Mouse (Mus musculus): ENCODE measurements at regions not wholly inside any gene's neighbourhood (a gene's known extent, or its start where the extent isn't known, plus 50 kb on each side); places are given as distances from the start of the nearest gene placed in this dataset.

DNA sequence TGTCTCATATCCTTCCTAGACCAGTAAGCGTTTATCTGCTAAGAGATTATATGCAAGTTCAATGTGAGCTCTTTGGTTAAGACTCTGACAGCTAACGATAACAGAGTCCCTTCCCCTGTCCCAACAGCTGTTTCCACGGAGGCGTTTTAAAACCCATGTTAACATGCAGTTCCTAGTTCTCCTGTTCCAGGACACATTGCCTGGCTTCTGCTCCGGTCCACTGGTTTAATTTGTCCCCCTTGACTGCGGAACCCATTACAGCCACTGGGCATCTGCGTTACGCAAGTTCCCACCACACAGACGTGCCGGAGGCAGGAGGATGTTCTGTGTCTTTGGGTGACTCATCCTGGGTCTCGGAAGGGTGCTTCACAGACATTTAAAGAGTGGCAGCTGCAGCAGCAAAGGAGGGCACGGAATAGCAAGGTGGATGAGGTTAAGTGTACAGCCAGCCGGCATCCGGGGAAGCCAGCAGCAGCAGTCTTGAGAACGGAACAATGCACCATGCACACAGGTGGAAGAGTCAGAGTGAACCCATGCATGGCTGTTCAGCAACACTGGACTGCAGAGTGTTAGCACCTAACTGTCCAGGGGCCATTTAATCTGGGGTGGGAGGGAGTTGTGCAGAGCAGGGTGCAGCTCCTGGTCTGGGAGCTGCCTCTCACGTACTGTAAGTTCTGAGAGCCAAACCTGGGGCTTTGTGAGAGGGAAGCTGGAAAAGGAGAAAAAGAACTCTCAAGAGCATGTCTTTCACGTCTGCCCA, 271.8 kb downstream of the Rngtt start:
- Histone ChIP-seq H3K79me2 (ENCODE audit: control insufficient read depth, insufficient read depth) (no peaks in the 10 kb centered on the region), H3K36me3 (ENCODE audit: control insufficient read depth, insufficient read depth) (no peaks in the 10 kb centered on the region), H3K27me3 (ENCODE audit: control insufficient read depth, insufficient read depth, insufficient read length) (no peaks in the 10 kb centered on the region), H3ac (ENCODE audit: control insufficient read depth, insufficient read length, low read depth) (no peak overlapping the region), H3K4me3 (ENCODE audit: insufficient read depth, poor library complexity, severe bottlenecking) (no peak overlapping the region), H3K79me3 (ENCODE audit: low read depth) (no peaks in the 10 kb centered on the region)
- peak; percentile 89 for TF ChIP-seq CEBPB (IDR thresholded peaks at IDR 0.05; ENCODE audit: low read depth)
- TF ChIP-seq MYOG (IDR thresholded peaks at IDR 0.05; ENCODE audit: control insufficient read depth, extremely low read depth, insufficient read length) = no peak
- TF ChIP-seq MYOD1 (IDR thresholded peaks at IDR 0.05; ENCODE audit: control insufficient read depth, insufficient read length, low read depth) = peak; percentile 43
- no peak for TF ChIP-seq MAX (IDR thresholded peaks at IDR 0.05)
- TF ChIP-seq USF1 (IDR thresholded peaks at IDR 0.05; ENCODE audit: low read depth) = no peak
- TF ChIP-seq FOSL1 (IDR thresholded peaks at IDR 0.05; ENCODE audit: insufficient read depth, low read length, poor library complexity, severe bottlenecking) = no peak
- TF ChIP-seq CTCF (IDR thresholded peaks at IDR 0.05; ENCODE audit: control insufficient read depth, insufficient read depth, insufficient read length) = no peak

DNA sequence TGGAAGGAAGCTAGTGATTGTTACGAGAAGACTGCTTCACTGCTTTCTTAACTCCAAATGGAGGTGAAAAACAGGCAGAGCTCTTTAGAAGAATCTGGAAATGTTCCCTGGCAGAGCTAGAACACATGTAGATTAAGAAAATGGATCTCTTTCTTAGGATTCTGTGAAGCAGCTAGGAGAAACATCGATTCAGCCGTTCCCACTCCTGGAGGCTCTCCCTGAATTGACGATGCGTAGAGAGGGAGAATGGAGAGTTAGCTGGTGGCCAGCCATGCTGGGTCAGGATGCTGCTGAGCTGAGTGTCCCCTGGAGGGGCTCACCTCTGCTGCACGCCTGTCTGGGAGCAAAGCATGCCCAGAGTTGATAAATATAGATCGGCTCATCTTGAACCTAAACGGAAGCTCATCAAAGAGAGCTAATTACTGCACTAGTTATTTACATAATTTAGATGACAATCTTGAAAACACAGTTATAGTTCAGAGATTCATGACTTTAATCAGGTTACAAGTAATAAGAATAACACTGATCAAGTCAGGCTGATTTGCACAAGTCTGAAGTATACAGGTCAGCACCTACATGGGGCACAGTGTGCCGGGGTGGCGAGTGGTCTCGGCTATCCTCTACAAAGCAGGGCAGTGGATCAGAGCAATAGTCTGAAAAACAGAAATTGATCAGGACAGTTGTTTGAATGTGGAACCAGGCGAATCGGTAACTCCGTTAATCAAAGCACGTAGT, 273.0 kb downstream of the Rngtt start:
- Histone ChIP-seq H3K79me2 (ENCODE audit: control insufficient read depth, insufficient read depth) (no peaks in the 10 kb centered on the region), H3ac (ENCODE audit: control insufficient read depth, insufficient read length, low read depth) (no peak overlapping the region), H3K4me3 (ENCODE audit: insufficient read depth, poor library complexity, severe bottlenecking) (no peak overlapping the region), H3K27me3 (ENCODE audit: control insufficient read depth, insufficient read depth, insufficient read length) (no peaks in the 10 kb centered on the region), H3K79me3 (ENCODE audit: low read depth) (no peaks in the 10 kb centered on the region), H3K36me3 (ENCODE audit: control insufficient read depth, insufficient read depth) (no peaks in the 10 kb centered on the region)
- TF ChIP-seq MYOG (IDR thresholded peaks at IDR 0.05; ENCODE audit: control insufficient read depth, extremely low read depth, insufficient read length) = no peak
- TF ChIP-seq MYOD1 (IDR thresholded peaks at IDR 0.05; ENCODE audit: control insufficient read depth, insufficient read length, low read depth) = no peak
- TF ChIP-seq FOSL1 (IDR thresholded peaks at IDR 0.05; ENCODE audit: insufficient read depth, low read length, poor library complexity, severe bottlenecking) = no peak
- no peak for TF ChIP-seq USF1 (IDR thresholded peaks at IDR 0.05; ENCODE audit: low read depth)
- no peak for TF ChIP-seq MAX (IDR thresholded peaks at IDR 0.05)
- TF ChIP-seq CEBPB (IDR thresholded peaks at IDR 0.05; ENCODE audit: low read depth) = no peak
- TF ChIP-seq CTCF (IDR thresholded peaks at IDR 0.05; ENCODE audit: control insufficient read depth, insufficient read depth, insufficient read length) = no peak

DNA sequence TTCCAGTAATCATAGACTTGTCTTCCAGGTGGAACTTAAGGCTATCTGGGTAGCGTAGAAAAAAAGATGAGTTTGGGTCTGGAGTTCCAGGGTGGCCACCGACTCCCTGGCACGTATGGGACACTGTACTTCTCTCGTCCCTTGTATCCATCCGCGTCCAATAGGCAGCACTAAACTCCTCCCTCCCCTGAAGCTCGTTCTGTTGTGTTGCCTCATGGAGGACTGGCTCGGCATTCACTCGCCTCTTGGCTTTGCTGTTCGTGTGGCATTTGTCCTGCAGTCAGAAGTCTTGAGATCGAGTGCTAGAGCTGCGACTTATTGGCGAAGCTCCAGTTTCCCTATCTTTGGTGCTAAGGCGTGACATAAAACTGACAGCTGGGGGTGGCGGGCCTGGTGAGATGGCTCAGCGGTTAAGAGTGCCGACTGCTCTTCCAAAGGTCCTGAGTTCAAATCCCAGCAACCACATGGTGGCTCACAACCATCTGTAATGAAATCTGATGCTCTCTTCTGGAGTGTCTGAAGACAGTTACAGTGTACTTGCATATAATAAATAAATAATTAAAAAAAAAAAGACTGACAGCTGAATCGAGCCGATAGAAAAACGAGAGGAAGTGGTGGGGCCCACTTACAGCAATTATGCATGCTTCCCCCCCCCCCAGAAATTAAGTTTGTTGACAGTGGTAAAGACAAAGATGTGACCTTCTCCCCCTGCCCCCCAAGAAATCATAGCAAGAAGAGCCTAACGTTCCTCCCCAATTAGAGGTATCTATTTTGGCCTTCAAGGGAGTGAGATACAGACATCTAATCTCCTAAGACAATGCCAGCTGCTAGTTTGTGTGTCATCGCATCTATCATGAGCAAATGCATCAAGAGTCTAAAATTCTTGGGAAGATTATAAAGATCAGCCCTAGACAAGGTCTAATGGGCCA, 274.1 kb downstream of the Rngtt start:
- TF ChIP-seq CEBPB (IDR thresholded peaks at IDR 0.05; ENCODE audit: low read depth) (no peak), MAX (IDR thresholded peaks at IDR 0.05) (no peak), USF1 (IDR thresholded peaks at IDR 0.05; ENCODE audit: low read depth) (no peak), FOSL1 (IDR thresholded peaks at IDR 0.05; ENCODE audit: insufficient read depth, low read length, poor library complexity, severe bottlenecking) (no peak), MYOG (IDR thresholded peaks at IDR 0.05; ENCODE audit: control insufficient read depth, extremely low read depth, insufficient read length) (no peak), CTCF (IDR thresholded peaks at IDR 0.05; ENCODE audit: control insufficient read depth, insufficient read depth, insufficient read length) (no peak), MYOD1 (IDR thresholded peaks at IDR 0.05; ENCODE audit: control insufficient read depth, insufficient read length, low read depth) (no peak)
- Histone ChIP-seq H3K36me3 (ENCODE audit: control insufficient read depth, insufficient read depth) (no peaks in the 10 kb centered on the region), H3K4me3 (ENCODE audit: insufficient read depth, poor library complexity, severe bottlenecking) (no peak overlapping the region), H3K79me2 (ENCODE audit: control insufficient read depth, insufficient read depth) (no peaks in the 10 kb centered on the region), H3ac (ENCODE audit: control insufficient read depth, insufficient read length, low read depth) (no peak overlapping the region), H3K79me3 (ENCODE audit: low read depth) (no peaks in the 10 kb centered on the region), H3K27me3 (ENCODE audit: control insufficient read depth, insufficient read depth, insufficient read length) (no peaks in the 10 kb centered on the region)

DNA sequence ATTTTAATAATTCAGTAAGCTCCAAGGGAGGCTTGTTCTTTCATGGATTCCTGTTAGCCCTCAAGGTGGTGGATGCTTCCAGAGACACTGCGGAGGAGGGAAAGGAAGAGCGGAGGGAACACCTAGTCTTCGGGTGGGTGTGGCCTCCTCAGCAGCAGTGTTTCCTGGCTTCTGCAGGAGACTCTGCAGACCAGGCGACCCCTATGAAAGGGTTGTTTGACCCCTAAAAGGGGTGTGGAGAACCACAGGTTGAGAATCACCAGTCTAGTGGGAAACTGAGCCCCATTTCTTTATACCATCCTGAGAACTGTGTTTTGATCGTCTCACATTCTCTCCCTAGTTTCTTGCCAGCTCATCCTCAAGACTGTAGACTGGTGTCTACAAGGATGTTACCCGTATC, 275.7 kb downstream of the Rngtt start:
- H3K79me2 ChIP-seq (ENCODE audit: control insufficient read depth, insufficient read depth) = no peaks in the 10 kb centered on the region
- H3ac ChIP-seq (ENCODE audit: control insufficient read depth, insufficient read length, low read depth) = no peak overlapping the region
- no peak for TF ChIP-seq CTCF (IDR thresholded peaks at IDR 0.05; ENCODE audit: control insufficient read depth, insufficient read depth, insufficient read length)
- no peak for TF ChIP-seq CEBPB (IDR thresholded peaks at IDR 0.05; ENCODE audit: low read depth)
- no peak for TF ChIP-seq USF1 (IDR thresholded peaks at IDR 0.05; ENCODE audit: low read depth)
- TF ChIP-seq MAX (IDR thresholded peaks at IDR 0.05) = no peak
- TF ChIP-seq MYOG (IDR thresholded peaks at IDR 0.05; ENCODE audit: control insufficient read depth, extremely low read depth, insufficient read length) = no peak
- TF ChIP-seq FOSL1 (IDR thresholded peaks at IDR 0.05; ENCODE audit: insufficient read depth, low read length, poor library complexity, severe bottlenecking) = no peak
- no peak for TF ChIP-seq MYOD1 (IDR thresholded peaks at IDR 0.05; ENCODE audit: control insufficient read depth, insufficient read length, low read depth)
- no peaks in the 10 kb centered on the region for H3K27me3 ChIP-seq (ENCODE audit: control insufficient read depth, insufficient read depth, insufficient read length)
- H3K4me3 ChIP-seq (ENCODE audit: insufficient read depth, poor library complexity, severe bottlenecking) = no peak overlapping the region
- H3K79me3 ChIP-seq (ENCODE audit: low read depth) = no peaks in the 10 kb centered on the region
- no peaks in the 10 kb centered on the region for H3K36me3 ChIP-seq (ENCODE audit: control insufficient read depth, insufficient read depth)

DNA sequence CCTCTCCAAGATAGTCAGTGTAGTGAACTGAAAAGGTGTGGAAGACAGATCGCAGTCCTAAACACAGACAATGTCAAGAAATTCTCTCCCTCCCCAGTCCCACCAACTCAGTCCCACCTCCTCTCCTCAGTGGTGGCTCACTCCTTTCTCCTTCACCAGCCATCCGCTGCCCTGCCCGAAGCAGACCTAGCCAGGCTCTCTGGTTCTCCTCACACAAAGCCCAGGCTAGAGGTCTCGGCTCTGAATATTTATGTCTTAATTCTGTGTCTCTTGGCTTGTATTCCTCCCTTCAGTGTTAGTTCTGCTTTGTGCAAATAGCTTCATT, 276.1 kb downstream of the Rngtt start:
- TF ChIP-seq USF1 (IDR thresholded peaks at IDR 0.05; ENCODE audit: low read depth) = no peak
- TF ChIP-seq FOSL1 (IDR thresholded peaks at IDR 0.05; ENCODE audit: insufficient read depth, low read length, poor library complexity, severe bottlenecking) = no peak
- TF ChIP-seq MAX (IDR thresholded peaks at IDR 0.05) = no peak
- no peak for TF ChIP-seq CEBPB (IDR thresholded peaks at IDR 0.05; ENCODE audit: low read depth)
- no peak for TF ChIP-seq CTCF (IDR thresholded peaks at IDR 0.05; ENCODE audit: control insufficient read depth, insufficient read depth, insufficient read length)
- no peak for TF ChIP-seq MYOG (IDR thresholded peaks at IDR 0.05; ENCODE audit: control insufficient read depth, extremely low read depth, insufficient read length)
- no peak for TF ChIP-seq MYOD1 (IDR thresholded peaks at IDR 0.05; ENCODE audit: control insufficient read depth, insufficient read length, low read depth)
- no peak overlapping the region for H3K4me3 ChIP-seq (ENCODE audit: insufficient read depth, poor library complexity, severe bottlenecking)
- H3K36me3 ChIP-seq (ENCODE audit: control insufficient read depth, insufficient read depth) = no peaks in the 10 kb centered on the region
- no peaks in the 10 kb centered on the region for H3K27me3 ChIP-seq (ENCODE audit: control insufficient read depth, insufficient read depth, insufficient read length)
- no peaks in the 10 kb centered on the region for H3K79me3 ChIP-seq (ENCODE audit: low read depth)
- no peaks in the 10 kb centered on the region for H3K79me2 ChIP-seq (ENCODE audit: control insufficient read depth, insufficient read depth)
- H3ac ChIP-seq (ENCODE audit: control insufficient read depth, insufficient read length, low read depth) = no peak overlapping the region
